Mouse (Mus musculus): ENCODE results near the gene Etnk2. TPM values are rescaled to one million over a fixed set of nuclear protein-coding genes. Genes with fewer than 3 reads are reported as not detected.

The Etnk2 gene
- polyA plus RNA-seq, 1 experiment from 2014 or later = 5.9 TPM

DNA sequence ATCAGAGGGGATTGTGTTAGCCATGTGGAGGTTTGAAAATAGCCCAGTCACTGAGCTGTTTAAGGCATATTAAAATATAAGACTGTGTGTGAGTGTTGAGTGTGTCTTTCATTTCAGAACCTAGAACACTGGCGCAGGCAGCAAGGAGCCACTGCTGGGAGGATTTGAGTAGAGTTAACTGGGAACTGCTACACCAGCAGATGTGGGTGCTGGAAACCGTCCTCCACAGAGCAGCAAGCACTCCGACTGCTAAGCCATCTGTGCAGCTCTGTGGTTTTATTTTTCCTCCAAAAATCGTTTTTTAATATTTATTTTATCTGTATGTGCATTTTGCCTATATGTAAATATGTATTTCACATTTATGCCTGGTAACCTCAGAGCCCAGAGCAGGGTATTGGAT is 31.3 kb downstream of the Etnk2 start:
- H3K27ac ChIP-seq (replicated peaks) = peak overlapping the region; percentile 42; the same call in 1 of the 2 replicates
- ATAC-seq (replicated peaks) = no peak
- peaks cover 15% of the 10 kb centered on the region for H3K4me1 ChIP-seq
- no peak overlapping the region for H3K4me3 ChIP-seq
- H3K27me3 ChIP-seq = no peaks in the 10 kb centered on the region
- 66% methylated on average over 4 of the region's 4 CpGs for WGBS
- H3K9me3 ChIP-seq = no peaks in the 10 kb centered on the region
- no peak overlapping the region for H3K9ac ChIP-seq (replicated peaks)
- H3K36me3 ChIP-seq = no peaks in the 10 kb centered on the region
- no peak overlapping the region for H3K4me2 ChIP-seq (replicated peaks)

DNA sequence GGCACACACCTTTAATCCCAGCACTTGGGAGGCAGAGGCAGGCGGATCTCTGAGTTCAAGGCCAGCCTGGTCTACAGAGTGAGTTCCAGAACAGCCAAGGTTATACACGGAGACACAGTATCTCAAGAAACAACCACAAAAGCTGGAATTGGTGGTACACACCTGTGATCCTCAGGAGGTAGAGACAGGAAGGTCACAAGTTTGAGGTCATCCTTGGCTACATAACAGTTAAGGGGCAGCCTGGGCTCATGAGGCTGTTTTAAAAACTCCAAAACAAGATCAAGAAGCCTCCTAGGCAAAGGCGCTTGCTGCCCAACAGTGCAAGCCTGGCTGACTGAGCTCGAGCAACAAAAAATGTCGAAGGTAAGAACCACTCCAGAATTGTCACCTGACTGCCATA is 33.3 kb downstream of the Etnk2 start:
- WGBS = 83% methylated on average over 5 of the region's 5 CpGs
- no peaks in the 10 kb centered on the region for H3K27me3 ChIP-seq
- no peaks in the 10 kb centered on the region for H3K36me3 ChIP-seq
- peaks cover 15% of the 10 kb centered on the region for H3K4me1 ChIP-seq
- ATAC-seq (replicated peaks) = no peak
- H3K9me3 ChIP-seq = no peaks in the 10 kb centered on the region
- H3K27ac ChIP-seq (replicated peaks) = no peak overlapping the region
- H3K9ac ChIP-seq (replicated peaks) = no peak overlapping the region
- no peak overlapping the region for H3K4me2 ChIP-seq (replicated peaks)
- no peak overlapping the region for H3K4me3 ChIP-seq

DNA sequence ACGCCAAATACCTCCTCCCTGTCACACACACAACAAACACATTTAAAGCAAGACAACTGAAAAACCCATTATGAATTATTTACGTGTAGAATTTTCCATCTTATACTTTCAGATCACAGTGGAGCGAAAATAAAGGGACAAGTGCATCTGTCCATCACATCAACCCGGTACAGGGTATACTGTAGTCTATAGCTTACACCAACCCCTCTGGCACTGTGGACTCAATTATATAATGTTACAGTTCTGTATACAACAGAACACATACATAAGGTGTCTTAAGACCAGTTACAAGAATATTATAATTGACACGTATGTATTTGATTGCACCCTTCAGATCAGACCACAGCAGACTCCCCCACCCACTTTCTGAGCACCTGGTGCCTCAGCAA is 33.7 kb downstream of the Etnk2 start:
- peak overlapping the region; percentile 80 for H3K27ac ChIP-seq (replicated peaks)
- ATAC-seq (replicated peaks) = peak; percentile 34; the same call in 1 of the 2 replicates
- peaks cover 15% of the 10 kb centered on the region for H3K4me1 ChIP-seq
- H3K9me3 ChIP-seq = no peaks in the 10 kb centered on the region
- 52% methylated on average over 5 of the region's 5 CpGs for WGBS
- no peak overlapping the region for H3K4me2 ChIP-seq (replicated peaks)
- H3K9ac ChIP-seq (replicated peaks) = 0 out of 2 replicates have a peak overlapping the region, but pooled peaks have one; percentile 20
- no peaks in the 10 kb centered on the region for H3K36me3 ChIP-seq
- no peaks in the 10 kb centered on the region for H3K27me3 ChIP-seq
- no peak overlapping the region for H3K4me3 ChIP-seq

DNA sequence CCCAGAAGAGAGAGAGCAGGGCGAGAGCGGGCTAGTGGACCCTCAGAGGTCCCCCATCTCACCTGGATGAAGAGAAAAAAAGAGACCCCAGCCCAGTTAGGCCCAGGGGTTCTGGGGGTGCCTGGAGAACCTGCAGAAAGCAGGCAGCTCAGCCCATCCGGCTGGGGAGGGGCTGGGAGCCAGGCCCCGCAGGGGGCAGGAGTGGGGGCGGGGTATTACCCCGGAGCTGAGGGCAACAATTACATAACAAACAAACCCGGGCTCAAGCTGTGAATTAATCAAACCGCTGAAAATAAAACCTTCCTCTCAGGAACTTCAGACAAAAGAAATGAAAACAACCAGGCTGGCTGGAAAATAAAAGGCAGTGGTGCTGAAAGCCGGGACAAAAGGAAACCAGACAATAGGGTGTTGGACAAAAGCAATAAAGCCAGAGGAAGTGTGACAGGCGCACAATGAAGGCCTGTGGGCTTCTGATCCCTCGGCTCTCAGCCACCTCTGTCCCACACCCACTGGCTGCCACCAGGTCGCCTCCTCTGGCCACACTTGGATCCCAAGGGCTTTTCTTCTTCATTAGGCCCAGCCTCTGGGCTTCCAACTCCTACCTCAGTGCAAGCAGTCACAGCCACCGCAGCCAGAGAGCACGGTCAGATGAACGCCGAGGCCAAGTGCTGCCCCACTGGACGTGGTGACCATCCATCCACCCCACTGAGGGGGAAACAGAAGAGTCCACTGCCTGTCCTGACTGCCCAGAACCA is 34.3 kb downstream of the Etnk2 start:
- peak overlapping the region; percentile 22 for H3K4me2 ChIP-seq (replicated peaks)
- peaks cover 15% of the 10 kb centered on the region for H3K4me1 ChIP-seq
- peak overlapping the region; percentile 80 for H3K27ac ChIP-seq (replicated peaks)
- H3K27me3 ChIP-seq = no peaks in the 10 kb centered on the region
- WGBS = 5% methylated on average over 17 of the region's 17 CpGs
- no peak overlapping the region for H3K4me3 ChIP-seq
- peak; percentile 59 for ATAC-seq (replicated peaks)
- H3K9me3 ChIP-seq = no peaks in the 10 kb centered on the region
- peak overlapping the region; percentile 20; the same call in 1 of the 2 replicates for H3K9ac ChIP-seq (replicated peaks)
- H3K36me3 ChIP-seq = no peaks in the 10 kb centered on the region

DNA sequence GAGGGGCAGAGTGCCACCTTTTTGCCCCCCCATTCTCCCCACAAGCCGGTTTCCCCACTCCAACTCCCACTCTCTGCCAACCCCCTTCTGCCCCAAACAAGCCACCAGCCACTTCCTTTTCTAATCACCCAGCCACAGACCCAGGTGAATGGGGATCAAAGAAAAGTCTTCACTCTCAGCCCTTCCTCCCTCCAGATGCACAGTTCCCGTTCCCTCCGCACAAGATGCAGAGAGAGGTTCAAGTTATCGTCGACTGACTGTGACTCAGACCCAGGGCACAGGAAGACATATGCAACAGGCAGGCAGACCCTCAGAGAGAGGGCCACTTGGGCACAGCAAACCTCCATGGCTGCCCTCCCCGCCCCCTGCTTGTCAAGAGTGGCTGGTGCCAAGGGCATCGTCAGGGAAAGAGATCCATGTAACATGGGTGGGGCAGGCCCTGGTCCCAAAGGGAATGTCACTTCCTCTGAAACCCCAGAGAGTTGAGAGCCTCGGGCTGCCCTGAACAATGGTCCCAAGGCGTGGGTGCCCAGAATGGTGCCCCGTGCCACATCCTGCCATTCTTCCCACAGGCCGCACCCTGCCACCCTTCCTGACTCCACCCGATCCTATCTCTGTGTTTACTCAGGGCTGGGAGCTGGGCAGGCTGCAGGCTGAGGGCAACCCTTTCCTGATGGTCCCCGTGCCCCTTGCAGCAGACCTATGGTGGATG is 36.8 kb downstream of the Etnk2 start:
- Histone ChIP-seq H3K9me3 (no peaks in the 10 kb centered on the region), H3K4me3 (no peak overlapping the region), H3K9ac (replicated peaks) (no peak overlapping the region), H3K27me3 (no peaks in the 10 kb centered on the region), H3K4me2 (replicated peaks) (no peak overlapping the region), H3K36me3 (no peaks in the 10 kb centered on the region), H3K27ac (replicated peaks) (no peak overlapping the region), H3K4me1 (peaks cover 15% of the 10 kb centered on the region)
- ATAC-seq (replicated peaks) = no peak
- 82% methylated on average over 13 of the region's 13 CpGs for WGBS

DNA sequence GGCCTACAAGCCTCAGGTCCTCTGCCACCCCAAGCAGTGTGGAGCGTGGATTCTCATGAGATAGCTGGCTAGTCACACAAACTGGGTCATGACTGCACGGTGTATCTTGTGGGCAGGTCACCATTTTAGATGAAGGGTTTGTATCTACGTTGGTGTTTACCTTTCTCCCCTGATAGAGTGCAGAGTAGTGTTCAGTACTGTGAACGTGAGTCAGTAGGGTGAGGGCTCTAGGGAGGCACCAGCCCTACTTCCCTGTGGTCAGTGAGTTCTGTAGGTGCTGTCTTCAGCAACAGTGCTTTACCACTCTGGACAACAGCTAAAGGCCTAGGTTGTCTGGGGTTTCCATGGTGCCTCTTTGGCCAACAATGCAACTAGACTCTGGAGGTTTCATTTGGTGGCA is 40.6 kb downstream of the Etnk2 start:
- WGBS = 96% methylated on average over 4 of the region's 4 CpGs

DNA sequence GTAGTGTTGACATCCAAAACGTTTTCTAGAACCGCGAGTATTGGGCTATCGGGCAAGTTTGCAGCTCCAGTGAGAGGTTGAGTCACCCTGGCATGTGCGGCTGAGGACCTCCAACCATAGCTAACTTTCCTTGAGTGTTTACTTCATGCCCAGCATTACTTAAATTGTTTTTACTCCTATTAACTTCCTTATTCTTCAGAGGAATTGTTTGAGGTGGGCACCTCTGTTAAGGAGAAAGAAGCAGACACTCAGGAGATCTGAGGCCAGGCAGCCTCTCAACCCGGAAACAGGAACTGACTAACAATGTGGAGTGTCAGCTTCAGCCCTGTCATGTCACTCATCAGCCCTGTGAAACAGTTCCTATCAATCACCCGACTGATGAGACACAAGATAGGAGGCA is 43.2 kb downstream of the Etnk2 start:
- 89% methylated on average over 7 of the region's 7 CpGs for WGBS
- Histone ChIP-seq H3K4me2 (replicated peaks) (no peak overlapping the region), H3K4me3 (no peak overlapping the region), H3K9ac (replicated peaks) (no peak overlapping the region), H3K27me3 (no peaks in the 10 kb centered on the region), H3K9me3 (no peaks in the 10 kb centered on the region), H3K4me1 (0 out of 2 replicates have a peak, but pooled peaks cover 3% of the 10 kb centered on the region), H3K27ac (replicated peaks) (no peak overlapping the region), H3K36me3 (no peaks in the 10 kb centered on the region)
- no peak for ATAC-seq (replicated peaks)

More for the DNA sequence above, 40.6 kb downstream of the Etnk2 start:
- Histone ChIP-seq H3K36me3 (no peaks in the 10 kb centered on the region), H3K4me1 (no peaks in the 10 kb centered on the region), H3K27me3 (no peaks in the 10 kb centered on the region), H3K4me2 (replicated peaks) (no peak overlapping the region), H3K9ac (replicated peaks) (no peak overlapping the region), H3K4me3 (no peak overlapping the region), H3K27ac (replicated peaks) (no peak overlapping the region), H3K9me3 (no peaks in the 10 kb centered on the region)
- no peak for ATAC-seq (replicated peaks)

DNA sequence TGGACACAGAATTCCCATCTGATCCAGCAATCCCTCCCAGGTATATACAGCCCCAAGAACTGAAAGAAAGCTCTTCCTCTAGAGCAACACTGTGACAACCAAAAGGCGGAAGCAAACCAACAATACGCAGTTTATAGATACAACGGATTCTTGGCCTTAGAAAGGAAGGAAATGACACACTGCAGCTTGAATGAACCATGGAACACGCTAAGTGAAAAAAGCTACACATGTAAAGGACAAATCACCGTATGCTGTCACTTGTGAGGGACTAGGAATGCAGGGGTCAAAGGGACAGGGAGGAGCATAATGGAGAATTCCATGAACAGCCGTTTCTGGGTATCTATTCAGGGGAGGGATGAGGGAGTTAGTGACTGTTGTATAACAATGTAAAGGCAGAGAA is 44.1 kb downstream of the Etnk2 start:
- no peaks in the 10 kb centered on the region for H3K36me3 ChIP-seq
- H3K9ac ChIP-seq (replicated peaks) = no peak overlapping the region
- ATAC-seq (replicated peaks) = no peak
- H3K27me3 ChIP-seq = no peaks in the 10 kb centered on the region
- H3K4me3 ChIP-seq = no peak overlapping the region
- H3K9me3 ChIP-seq = no peaks in the 10 kb centered on the region
- 0 out of 2 replicates have a peak, but pooled peaks cover 3% of the 10 kb centered on the region for H3K4me1 ChIP-seq
- no peak overlapping the region for H3K27ac ChIP-seq (replicated peaks)
- 73% methylated on average over 6 of the region's 6 CpGs for WGBS
- no peak overlapping the region for H3K4me2 ChIP-seq (replicated peaks)

DNA sequence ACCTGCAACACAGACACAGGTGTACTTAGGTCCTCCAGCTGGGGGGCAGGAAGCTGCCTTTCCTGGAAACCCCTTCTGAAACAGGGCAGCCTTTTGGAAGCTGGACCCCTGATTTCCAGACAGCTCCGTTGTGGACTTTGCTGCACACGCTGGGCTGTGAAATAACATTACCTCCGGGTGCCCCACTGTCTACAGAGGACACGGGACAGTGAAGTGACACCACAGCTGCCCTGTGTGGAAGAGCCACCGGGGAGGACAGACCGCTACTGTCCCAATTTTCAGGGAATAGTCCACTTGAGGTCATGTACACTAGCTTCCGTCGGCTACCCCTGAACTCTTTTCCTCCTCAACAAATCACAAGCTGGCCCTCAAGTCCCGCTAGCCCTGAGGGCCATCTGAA is 44.9 kb downstream of the Etnk2 start:
- 0 out of 2 replicates have a peak, but pooled peaks cover 3% of the 10 kb centered on the region for H3K4me1 ChIP-seq
- no peak overlapping the region for H3K9ac ChIP-seq (replicated peaks)
- no peaks in the 10 kb centered on the region for H3K36me3 ChIP-seq
- no peaks in the 10 kb centered on the region for H3K27me3 ChIP-seq
- H3K9me3 ChIP-seq = no peaks in the 10 kb centered on the region
- WGBS = 71% methylated on average over 9 of the region's 9 CpGs
- H3K27ac ChIP-seq (replicated peaks) = no peak overlapping the region
- no peak overlapping the region for H3K4me3 ChIP-seq
- no peak overlapping the region for H3K4me2 ChIP-seq (replicated peaks)
- ATAC-seq (replicated peaks) = no peak

DNA sequence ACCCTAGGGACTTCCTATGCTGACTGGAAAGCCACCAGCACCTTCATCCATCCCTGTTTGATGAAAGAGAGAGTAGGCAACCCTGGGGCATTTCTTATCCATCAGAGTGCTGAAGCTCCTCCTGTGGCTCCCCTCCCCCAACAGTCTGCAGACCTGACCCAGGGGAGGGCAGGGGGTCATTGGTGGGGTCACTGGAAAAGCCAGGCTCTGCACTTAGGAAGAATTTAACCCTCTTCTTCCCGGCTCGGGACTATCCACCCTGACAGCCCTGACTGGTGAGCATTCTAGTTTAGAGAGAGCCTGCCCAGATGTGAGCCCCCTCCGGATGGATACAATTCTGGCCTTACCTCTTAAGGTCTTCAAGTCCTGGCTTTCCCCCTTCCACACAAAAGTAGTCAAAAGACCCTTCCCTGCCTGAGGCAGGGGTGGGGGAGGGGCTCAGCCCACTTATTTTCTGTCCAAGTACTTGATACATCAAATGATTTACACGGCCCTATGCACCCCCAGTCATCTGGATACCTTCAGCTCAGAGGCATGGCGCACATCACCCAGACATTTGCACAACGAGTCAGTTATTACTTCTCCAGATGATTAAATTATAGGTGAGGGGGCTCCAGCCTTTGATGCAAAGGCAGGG is 45.6 kb downstream of the Etnk2 start:
- 21% methylated on average over 6 of the region's 6 CpGs for WGBS
- H3K27ac ChIP-seq (replicated peaks) = no peak overlapping the region
- 0 out of 2 replicates have a peak, but pooled peaks cover 3% of the 10 kb centered on the region for H3K4me1 ChIP-seq
- no peak overlapping the region for H3K9ac ChIP-seq (replicated peaks)
- no peak overlapping the region for H3K4me3 ChIP-seq
- no peak for ATAC-seq (replicated peaks)
- H3K9me3 ChIP-seq = no peaks in the 10 kb centered on the region
- H3K36me3 ChIP-seq = no peaks in the 10 kb centered on the region
- no peaks in the 10 kb centered on the region for H3K27me3 ChIP-seq
- H3K4me2 ChIP-seq (replicated peaks) = no peak overlapping the region

DNA sequence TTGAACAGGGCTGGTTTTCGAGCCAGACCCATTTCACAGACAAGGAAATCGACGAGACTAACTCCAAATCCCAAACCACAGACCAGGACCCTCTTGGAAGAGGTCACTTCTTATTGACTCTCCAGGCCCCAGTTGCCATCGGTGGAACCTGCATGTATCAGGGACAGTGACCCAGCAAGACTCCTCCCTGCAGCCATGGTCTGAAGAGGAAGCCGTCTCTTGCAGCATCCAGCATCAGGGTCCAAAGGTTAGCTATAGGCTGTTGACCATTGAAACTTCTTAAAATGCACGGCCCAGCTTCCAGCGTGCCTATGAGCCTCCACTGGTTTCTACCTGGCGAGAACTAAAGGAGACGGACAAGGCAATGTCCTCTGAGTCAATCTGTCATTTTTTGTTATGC is 46.4 kb downstream of the Etnk2 start:
- Histone ChIP-seq H3K9ac (replicated peaks) (no peak overlapping the region), H3K4me1 (0 out of 2 replicates have a peak, but pooled peaks cover 3% of the 10 kb centered on the region), H3K27me3 (no peaks in the 10 kb centered on the region), H3K27ac (replicated peaks) (no peak overlapping the region), H3K4me2 (replicated peaks) (no peak overlapping the region), H3K36me3 (no peaks in the 10 kb centered on the region), H3K4me3 (no peak overlapping the region), H3K9me3 (no peaks in the 10 kb centered on the region)
- ATAC-seq (replicated peaks) = no peak
- 76% methylated on average over 9 of the region's 9 CpGs for WGBS

DNA sequence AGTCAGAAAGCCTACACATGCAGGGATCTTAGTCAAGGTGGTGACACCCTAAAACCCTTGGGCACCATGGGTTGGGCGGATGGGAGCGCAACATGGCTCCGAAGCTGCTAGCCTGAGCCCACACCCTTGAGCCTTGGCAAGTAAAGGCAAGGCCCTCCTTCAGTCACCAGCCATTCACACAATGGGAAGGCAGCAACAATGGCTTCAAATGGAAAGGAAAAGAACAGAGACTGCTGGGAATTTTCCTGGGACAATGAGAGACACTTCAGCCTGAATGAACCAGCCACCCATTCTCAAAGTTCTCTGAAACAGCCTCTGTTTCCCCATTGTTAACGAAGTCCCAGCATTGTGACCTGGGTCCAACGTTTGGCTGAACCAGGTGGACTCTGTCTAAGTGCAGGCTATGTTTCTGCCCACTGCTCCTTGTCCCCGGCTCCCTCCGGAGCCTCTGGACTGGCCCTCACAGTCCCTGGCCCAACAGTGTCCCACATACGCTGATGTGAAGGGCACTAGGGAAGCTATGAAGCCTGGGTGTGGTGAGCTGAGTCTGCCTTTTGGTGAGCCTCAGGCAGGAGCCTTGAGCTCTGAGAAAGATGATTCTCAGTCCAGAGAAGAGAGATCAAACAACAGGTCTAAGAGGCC is 48.3 kb downstream of the Etnk2 start:
- Histone ChIP-seq H3K4me3 (no peak overlapping the region), H3K4me2 (replicated peaks) (no peak overlapping the region), H3K27me3 (no peaks in the 10 kb centered on the region), H3K4me1 (0 out of 2 replicates have a peak, but pooled peaks cover 12% of the 10 kb centered on the region), H3K9me3 (no peaks in the 10 kb centered on the region), H3K36me3 (no peaks in the 10 kb centered on the region), H3K27ac (replicated peaks) (no peak overlapping the region), H3K9ac (replicated peaks) (no peak overlapping the region)
- ATAC-seq (replicated peaks) = no peak
- WGBS = 57% methylated on average over 8 of the region's 8 CpGs
